Mouse (Mus musculus) midbrain, embryonic 16.5 days (tissue): ENCODE results near the gene Acy3. TPM values are rescaled to one million over a fixed set of nuclear protein-coding genes. Genes with fewer than 3 reads are reported as not detected.
"Not testable (repeated sequence)": the region's sequence is repeated elsewhere in the genome, so short reads cannot be mapped to it uniquely, and the experiment has no call there.

ENCODE experiments used
- ATAC-seq: fragments of 200-750 bp; cut with Nextera tagmentation; 2 replicates; pipeline ENCODE4 v1.8.0; 2017; ENCODE audit warnings: moderate TSS enrichment
- H3K27ac ChIP-seq: fragments of 300-500 bp; sonication (generic); 2 replicates; pipeline ENCODE4 v1.5.1; 2014; ENCODE audit warnings: mild to moderate bottlenecking, low read length, mixed read lengths
- H3K27me3 ChIP-seq: fragments of 300-500 bp; sonication (generic); 2 replicates; pipeline ENCODE4 v1.6.1; 2014; ENCODE audit warnings: low read depth, low read length, mixed read lengths; ENCODE audit not compliant: control insufficient read depth, insufficient read depth
- H3K36me3 ChIP-seq: fragments of 300-500 bp; sonication (generic); 2 replicates; pipeline ENCODE4 v1.6.1; 2014; ENCODE audit warnings: mild to moderate bottlenecking, low read length, moderate library complexity, mixed read lengths; ENCODE audit not compliant: control insufficient read depth, insufficient read depth
- H3K4me1 ChIP-seq: fragments of 300-500 bp; sonication (generic); 2 replicates; pipeline ENCODE4 v1.6.1; 2014; ENCODE audit warnings: mild to moderate bottlenecking, low read length, mixed read lengths; ENCODE audit not compliant: control insufficient read depth, insufficient read depth
- H3K4me2 ChIP-seq: fragments of 300-500 bp; sonication (generic); 2 replicates; pipeline ENCODE4 v1.6.1; 2014; ENCODE audit warnings: mild to moderate bottlenecking, low read length, mixed read lengths
- H3K4me3 ChIP-seq: fragments of 300-500 bp; sonication (generic); 2 replicates; pipeline ENCODE4 v1.5.1; 2014; ENCODE audit warnings: low read depth, mild to moderate bottlenecking, low read length, moderate library complexity, mixed read lengths
- H3K9ac ChIP-seq: fragments of 300-500 bp; sonication (generic); 2 replicates; pipeline ENCODE4 v1.6.1; 2014; ENCODE audit warnings: low read depth, low read length, mixed read lengths
- H3K9me3 ChIP-seq: fragments of 300-500 bp; sonication (generic); replicated peaks from 2 replicates; pipeline ENCODE4 v1.6.1; 2014; ENCODE audit warnings: mild to moderate bottlenecking, low read length, mixed read lengths; ENCODE audit not compliant: control insufficient read depth, poor library complexity, severe bottlenecking
- WGBS: fragments of 180-500 bp; shearing (Covaris S2); extraction: QIAGEN DNeasy Blood & Tissue Kit; methylation state at CpG from one replicate; pipeline ENCODE4 v1.1.7; 2014; 5-methylcytosine and 5-hydroxymethylcytosine counted together
- polyA plus RNA-seq: library from polyadenylated mRNA; unstranded; fragments of >200 nt; fragmentation: Nextera tagmentation; extraction: Ambion mirVana; gene quantifications from 2 replicates; pipeline ENCODE4 v1.2.1, GENCODE M21; 2015

Gene Acy3
- polyA plus RNA-seq, 1 experiment from 2014 or later: 1.0 TPM

GRCm38 (mm10) chr19:3952099-3952498 lies 34.3 kb upstream of the Acy3 start:
- Histone ChIP-seq H3K27ac (no peak overlapping the region), H3K4me3 (no peak overlapping the region), H3K9ac (no peak overlapping the region), H3K27me3 (no peaks in the 10 kb centered on the region), H3K4me2 (no peak overlapping the region), H3K9me3 (no peaks in the 10 kb centered on the region), H3K36me3 (no peaks in the 10 kb centered on the region), H3K4me1 (no peaks in the 10 kb centered on the region)
- ATAC-seq: no peak
- 68% methylated on average over 1 of the region's 1 CpGs for WGBS

DNA sequence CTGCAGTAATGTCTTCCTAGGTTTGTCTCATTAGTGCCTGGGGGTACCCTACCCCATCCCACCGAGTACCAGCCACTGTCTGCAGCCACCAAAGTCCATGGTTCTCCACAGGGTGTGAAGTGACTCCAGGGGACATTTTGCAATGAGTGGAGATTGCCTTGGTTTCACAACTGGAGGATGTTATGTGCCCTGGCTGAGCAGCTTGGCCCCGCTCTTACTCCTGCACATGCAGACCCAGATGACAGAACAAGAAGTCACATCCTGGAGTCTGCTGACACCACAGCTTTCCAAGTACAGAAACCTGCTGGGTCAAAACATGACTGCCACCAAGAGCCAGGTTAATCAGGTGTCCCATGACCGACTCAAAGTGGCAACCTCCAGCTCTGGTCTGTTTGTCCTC lies 31.3 kb upstream of the Acy3 start:
- Histone ChIP-seq H3K27ac (no peak overlapping the region), H3K27me3 (no peaks in the 10 kb centered on the region), H3K9me3 (no peaks in the 10 kb centered on the region), H3K4me2 (no peak overlapping the region), H3K4me1 (no peaks in the 10 kb centered on the region), H3K9ac (no peak overlapping the region), H3K36me3 (no peaks in the 10 kb centered on the region), H3K4me3 (no peak overlapping the region)
- WGBS: 81% methylated on average over 3 of the region's 3 CpGs
- no peak for ATAC-seq

GRCm38 (mm10) chr19:3955804-3956203 lies 30.6 kb upstream of the Acy3 start:
- no peak overlapping the region for H3K27ac ChIP-seq
- H3K4me1 ChIP-seq: no peaks in the 10 kb centered on the region
- no peaks in the 10 kb centered on the region for H3K9me3 ChIP-seq
- no peaks in the 10 kb centered on the region for H3K27me3 ChIP-seq
- no peak overlapping the region for H3K4me2 ChIP-seq
- no peak overlapping the region for H3K9ac ChIP-seq
- H3K36me3 ChIP-seq: no peaks in the 10 kb centered on the region
- H3K4me3 ChIP-seq: no peak overlapping the region
- WGBS: 57% methylated on average over 4 of the region's 4 CpGs
- no peak for ATAC-seq

DNA sequence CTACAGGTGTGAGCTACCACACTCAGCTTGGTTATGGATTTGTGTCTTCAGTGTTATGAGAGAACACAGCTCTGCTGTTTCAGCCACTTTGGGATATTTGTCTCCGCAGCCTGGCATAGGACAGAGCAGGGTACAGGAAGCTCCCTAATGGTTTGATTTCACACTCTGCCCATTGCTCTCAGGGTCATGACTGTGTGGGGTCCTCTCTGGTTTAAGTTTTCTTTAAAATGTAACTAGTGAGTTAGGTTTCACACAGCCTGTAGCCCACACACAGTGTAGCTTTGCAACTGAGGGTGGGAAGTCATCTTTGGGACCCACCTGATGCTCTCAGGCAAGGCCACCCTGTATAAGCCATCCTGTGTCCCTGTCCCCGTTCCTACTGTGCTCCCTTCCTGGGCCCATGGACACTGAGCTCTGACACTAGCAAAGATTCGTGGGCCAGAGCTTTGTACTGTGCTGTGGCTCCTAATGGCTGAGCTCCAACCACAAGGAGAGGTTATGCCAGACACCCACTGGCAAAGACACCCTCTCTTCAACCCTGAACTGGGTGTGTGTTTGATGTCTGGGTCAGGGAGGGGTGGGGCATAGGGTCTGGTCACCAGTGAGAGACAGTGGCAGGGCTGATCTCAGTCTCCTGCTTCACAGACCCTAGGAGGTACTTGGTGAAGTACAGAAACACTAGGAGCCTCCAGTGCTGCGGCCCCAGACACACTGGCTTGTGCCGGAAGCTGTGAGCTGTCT lies 28.9 kb upstream of the Acy3 start:
- not testable (repeated sequence) for ATAC-seq, H3K4me3 ChIP-seq, H3K27ac ChIP-seq, H3K9ac ChIP-seq, H3K9me3 ChIP-seq, H3K4me1 ChIP-seq, H3K27me3 ChIP-seq, H3K36me3 ChIP-seq, H3K4me2 ChIP-seq
- 85% methylated on average over 5 of the region's 5 CpGs for WGBS

- Histone ChIP-seq H3K4me1 (no peaks in the 10 kb centered on the region), H3K4me2 (no peak within 1 kb of the TSS), H3K4me3 (no peak within 1 kb of the TSS), H3K36me3 (no peaks in the 10 kb centered on the region), H3K9ac (no peak within 1 kb of the TSS), H3K9me3 (no peaks in the 10 kb centered on the region), H3K27ac (no peak within 1 kb of the TSS), H3K27me3 (no peaks in the 10 kb centered on the region)
- 78% methylated on average over 4 of the region's 4 CpGs for WGBS
- no peak for ATAC-seq
Measured at GRCm38 (mm10) chr19:3958470-3958869, 27.9 kb upstream of the Acy3 start, which contains the start of gene Aldh3b3. Aldh3b3 (plus strand) TSS chr19:3958645.

DNA sequence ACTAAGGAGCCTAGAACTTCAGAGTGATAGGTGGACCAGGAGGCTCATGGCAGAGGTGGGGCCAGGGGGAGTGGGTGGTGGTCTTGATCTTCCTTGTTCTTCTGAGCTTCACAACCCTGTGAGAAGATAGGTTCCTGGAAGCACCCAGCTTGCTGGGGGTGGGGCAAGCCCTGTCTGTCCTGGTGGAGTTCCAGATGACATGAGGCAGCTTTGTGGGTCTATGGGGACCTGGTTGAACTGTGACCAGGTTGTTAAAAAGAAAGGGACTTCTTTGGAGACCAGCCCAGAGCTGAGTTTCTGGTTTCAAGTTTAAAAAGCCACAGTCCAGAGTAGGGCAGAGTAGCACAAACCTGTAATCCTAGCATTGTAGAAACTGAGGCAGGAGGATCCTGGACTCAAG lies 27.3 kb upstream of the Acy3 start:
- Histone ChIP-seq H3K27ac (no peak overlapping the region), H3K4me3 (no peak overlapping the region), H3K9ac (no peak overlapping the region), H3K9me3 (no peaks in the 10 kb centered on the region), H3K27me3 (no peaks in the 10 kb centered on the region), H3K4me1 (no peaks in the 10 kb centered on the region), H3K36me3 (no peaks in the 10 kb centered on the region), H3K4me2 (no peak overlapping the region)
- no peak for ATAC-seq

GRCm38 (mm10) chr19:3960211-3960610 lies 26.2 kb upstream of the Acy3 start:
- Histone ChIP-seq H3K4me3 (no peak overlapping the region), H3K4me1 (no peaks in the 10 kb centered on the region), H3K9me3 (no peaks in the 10 kb centered on the region), H3K27me3 (no peaks in the 10 kb centered on the region), H3K36me3 (no peaks in the 10 kb centered on the region), H3K9ac (no peak overlapping the region), H3K4me2 (no peak overlapping the region), H3K27ac (no peak overlapping the region)
- WGBS: 80% methylated on average over 5 of the region's 5 CpGs
- no peak for ATAC-seq

GRCm38 (mm10) chr19:3961805-3962204 lies 24.6 kb upstream of the Acy3 start:
- not testable (repeated sequence) for H3K4me2 ChIP-seq, H3K27ac ChIP-seq, H3K27me3 ChIP-seq, H3K4me1 ChIP-seq, H3K4me3 ChIP-seq, H3K9ac ChIP-seq, ATAC-seq, H3K36me3 ChIP-seq, H3K9me3 ChIP-seq
- WGBS: 74% methylated on average over 6 of the region's 6 CpGs

GRCm38 (mm10) chr19:3962469-3962868 lies 23.9 kb upstream of the Acy3 start:
- Histone ChIP-seq H3K4me3 (no peak overlapping the region), H3K27me3 (no peaks in the 10 kb centered on the region), H3K9me3 (no peaks in the 10 kb centered on the region), H3K27ac (no peak overlapping the region), H3K36me3 (no peaks in the 10 kb centered on the region), H3K4me1 (no peaks in the 10 kb centered on the region), H3K9ac (no peak overlapping the region), H3K4me2 (no peak overlapping the region)
- no peak for ATAC-seq
- WGBS: 7% methylated on average over 2 of the region's 2 CpGs
